Mouse (Mus musculus) CH12.LX (cell line): ENCODE measurements at regions not wholly inside any gene's neighbourhood (a gene's known extent, or its start where the extent isn't known, plus 50 kb on each side); places are given as distances from the start of the nearest gene placed in this dataset.

Experiments
- DNase-seq: peaks from one replicate; pipeline ENCODE4 v3.0.0-alpha.2; 2013; ENCODE audit errors: extremely low read depth
- H3K27ac ChIP-seq: 2 replicates; pipeline ENCODE4 v1.5.1; 2012; ENCODE audit warnings: low read depth, mild to moderate bottlenecking, control low read depth, moderate library complexity; ENCODE audit not compliant: insufficient read depth
- H3K27me3 ChIP-seq: replicated peaks from 2 replicates; pipeline ENCODE3; 2012; ENCODE audit warnings: inconsistent platforms
- H3K36me3 ChIP-seq, 2 experiments: replicated peaks in 1 of 2; 2 replicates each; pipeline versions ENCODE3 to v1.6.1; 2012; ENCODE audit warnings: inconsistent platforms in 1 of 2, low read length in 1 of 2, mild to moderate bottlenecking in 1 of 2, mixed read lengths in 1 of 2, moderate library complexity in 1 of 2; ENCODE audit not compliant: control insufficient read depth in 1 of 2, insufficient read depth in 1 of 2
- H3K4me1 ChIP-seq, 2 experiments: 2 replicates each; pipeline ENCODE4 v1.6.1; 2012; ENCODE audit warnings: inconsistent platforms in 1 of 2, moderate library complexity in 1 of 2; ENCODE audit not compliant: insufficient read depth in 2 of 2, control insufficient read depth in 1 of 2
- H3K4me2 ChIP-seq: 2 replicates; pipeline ENCODE4 v1.6.1; 2012; ENCODE audit warnings: low read depth, mild to moderate bottlenecking, control low read depth; ENCODE audit not compliant: poor library complexity, insufficient read depth, severe bottlenecking
- H3K4me3 ChIP-seq, 3 experiments: fragments of 150-350 bp in 1 of 3; sonication (generic) in 1 of 3; replicated peaks in 1 of 3; 2 replicates each; pipeline versions ENCODE3 to v1.5.1; 2011 to 2012; ENCODE audit warnings: low read depth in 2 of 3, low read length in 2 of 3, mild to moderate bottlenecking in 2 of 3, moderate library complexity in 2 of 3, control low read depth in 1 of 3, improper control_type of control experiment in 1 of 3, inconsistent platforms in 1 of 3, mixed read lengths in 1 of 3; ENCODE audit not compliant: poor library complexity in 1 of 3
- H3K79me2 ChIP-seq: replicated peaks from 2 replicates; pipeline ENCODE4 v1.6.1; 2012; ENCODE audit warnings: mild to moderate bottlenecking, moderate library complexity; ENCODE audit not compliant: control insufficient read depth, poor library complexity, insufficient read depth, severe bottlenecking; ENCODE audit errors: extremely low read depth
- H3K9ac ChIP-seq: 2 replicates; pipeline ENCODE4 v1.6.1; 2012; ENCODE audit warnings: low read depth, mild to moderate bottlenecking, control low read depth, moderate library complexity; ENCODE audit not compliant: insufficient read depth
- H3K9me3 ChIP-seq: replicated peaks from 2 replicates; pipeline ENCODE3; 2012; ENCODE audit warnings: low read length, inconsistent platforms, mixed read lengths
- BHLHE40 ChIP-seq: IDR thresholded peaks from 2 replicates; pipeline ENCODE4 v1.6.1; 2011; ENCODE audit warnings: mild to moderate bottlenecking, low read depth, low read length, improper control_type of control experiment
- CTCF ChIP-seq, 2 experiments: IDR thresholded peaks in 1 of 2; conservative IDR thresholded peaks in 1 of 2; 2 replicates each; pipeline ENCODE4 v1.5.1; 2011 to 2012; ENCODE audit warnings: low read depth in 2 of 2, low read length in 2 of 2, improper control_type of control experiment in 1 of 2, inconsistent platforms in 1 of 2, mild to moderate bottlenecking in 1 of 2, moderate library complexity in 1 of 2
- E2F4 ChIP-seq: IDR thresholded peaks from 2 replicates; pipeline ENCODE4 v1.6.1; 2011; ENCODE audit warnings: low read depth, low read length, improper control_type of control experiment; ENCODE audit not compliant: insufficient replicate concordance
- EP300 ChIP-seq: IDR thresholded peaks from 2 replicates; pipeline ENCODE4 v1.6.1; 2011; ENCODE audit warnings: low read length, improper control_type of control experiment
- ETS1 ChIP-seq: conservative IDR thresholded peaks from 2 replicates; pipeline ENCODE4 v1.6.1; 2012; ENCODE audit warnings: low read depth, mild to moderate bottlenecking, inconsistent platforms, low read length, improper control_type of control experiment, moderate library complexity
- HCFC1 ChIP-seq: IDR thresholded peaks from 2 replicates; pipeline ENCODE4 v1.6.1; 2012; ENCODE audit warnings: low read depth, mild to moderate bottlenecking, inconsistent platforms, low read length, improper control_type of control experiment
- JUN ChIP-seq: IDR thresholded peaks from 2 replicates; pipeline ENCODE4 v1.6.1; 2011; ENCODE audit warnings: low read depth, mild to moderate bottlenecking, low read length, improper control_type of control experiment, moderate library complexity; ENCODE audit not compliant: insufficient read depth
- JUND ChIP-seq: conservative IDR thresholded peaks from 2 replicates; pipeline ENCODE4 v1.6.1; 2011; ENCODE audit warnings: low read depth, low read length, improper control_type of control experiment
- KAT2A ChIP-seq: IDR thresholded peaks from 2 replicates; pipeline ENCODE4 v1.6.1; 2012; ENCODE audit warnings: low read length, improper control_type of control experiment, inconsistent platforms; ENCODE audit not compliant: insufficient replicate concordance
- MAZ ChIP-seq: IDR thresholded peaks from 2 replicates; pipeline ENCODE4 v1.6.1; 2012; ENCODE audit warnings: low read depth, mild to moderate bottlenecking, inconsistent platforms, low read length, improper control_type of control experiment, moderate library complexity
- MXI1 ChIP-seq: IDR thresholded peaks from 2 replicates; pipeline ENCODE4 v1.6.1; 2011; ENCODE audit warnings: mild to moderate bottlenecking, low read depth, low read length, improper control_type of control experiment
- MYC ChIP-seq: IDR thresholded peaks from 2 replicates; pipeline ENCODE4 v1.6.1; 2011; ENCODE audit warnings: low read depth, mild to moderate bottlenecking, improper control_type of control experiment, low read length
- NRF1 ChIP-seq: IDR thresholded peaks from 2 replicates; pipeline ENCODE4 v1.6.1; 2014; ENCODE audit warnings: low read depth, mild to moderate bottlenecking, inconsistent platforms, low read length, improper control_type of control experiment, moderate library complexity
- PAX5 ChIP-seq: IDR thresholded peaks from 2 replicates; pipeline ENCODE4 v1.6.1; 2012; ENCODE audit warnings: low read length, inconsistent platforms, mixed read lengths
- RAD21 ChIP-seq: IDR thresholded peaks from 2 replicates; pipeline ENCODE4 v1.6.1; 2011; ENCODE audit warnings: low read depth, mild to moderate bottlenecking, low read length, improper control_type of control experiment, moderate library complexity
- RCOR1 ChIP-seq: conservative IDR thresholded peaks from 2 replicates; pipeline ENCODE4 v1.6.1; 2012; ENCODE audit warnings: low read depth, mild to moderate bottlenecking, inconsistent platforms, low read length, improper control_type of control experiment
- SMC3 ChIP-seq: IDR thresholded peaks from 2 replicates; pipeline ENCODE4 v1.6.1; 2011; ENCODE audit warnings: low read depth, low read length, improper control_type of control experiment
- TCF12 ChIP-seq: IDR thresholded peaks from 2 replicates; pipeline ENCODE4 v1.6.1; 2014; ENCODE audit warnings: low read depth, mild to moderate bottlenecking, inconsistent platforms, low read length, improper control_type of control experiment
- USF2 ChIP-seq: conservative IDR thresholded peaks from 2 replicates; pipeline ENCODE4 v1.6.1; 2011; ENCODE audit warnings: low read depth, low read length, improper control_type of control experiment
- dilution Hi-C: fragments of 300-500 bp; cut with MboI; formaldehyde crosslinking; loops from 2 replicates; pipeline ENCODE4 v1.14.3; 2020; ENCODE audit warnings: low sequenced_read_pairs; ENCODE audit not compliant: extremely low pct_unique_long_range_greater_than_20kb, extremely low pct_ligation_motif_present
- in situ Hi-C: fragments of 300-500 bp; cut with MboI; formaldehyde crosslinking; loops from 3 replicates; pipeline ENCODE4 v1.14.3; 2019; ENCODE audit warnings: low sequenced_read_pairs, low pct_ligation_motif_present, low pct_unique_long_range_greater_than_20kb, mixed read lengths

DNA sequence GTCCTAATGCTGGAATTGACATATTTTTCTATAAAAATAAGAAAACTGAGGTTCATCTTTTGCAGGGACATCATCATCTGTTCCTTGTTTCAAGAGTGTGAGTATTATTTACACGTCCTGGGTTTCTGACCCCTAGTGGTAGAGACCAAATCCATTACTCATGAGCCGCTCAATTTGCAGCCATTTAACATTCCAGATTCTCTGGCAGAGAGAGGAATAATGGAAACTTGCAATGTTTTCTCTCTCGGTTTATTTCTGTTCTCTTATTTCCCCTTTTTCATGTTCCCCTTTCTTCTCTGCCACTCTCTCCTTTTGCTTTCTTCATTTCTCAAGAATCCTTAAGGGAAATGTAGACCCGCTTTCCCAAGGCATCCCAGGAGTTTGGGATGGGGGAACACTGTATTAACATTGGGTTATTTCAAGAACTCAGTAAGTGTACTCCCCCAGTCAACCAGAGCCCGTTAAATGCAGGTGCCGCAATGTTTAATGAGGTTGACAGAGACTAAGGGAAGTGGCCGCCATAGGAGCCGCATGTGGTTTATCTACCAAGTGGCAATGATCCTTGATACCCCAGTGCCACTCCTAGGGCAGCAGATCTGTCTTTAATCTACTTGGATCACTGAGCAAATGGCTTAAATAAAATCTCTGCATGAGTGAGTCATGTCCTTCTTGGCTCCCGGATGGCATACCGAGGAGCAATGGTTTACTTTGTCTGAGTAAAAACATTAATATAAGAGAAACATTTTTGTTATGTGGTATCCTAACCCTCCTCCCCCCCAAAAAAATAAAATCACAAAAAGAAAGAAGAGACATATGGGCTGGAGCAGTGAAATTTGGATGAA is 206.3 kb downstream of the Map2k6 start:
- H3K9me3 ChIP-seq = no peaks in the 10 kb centered on the region
- no peak overlapping the region for H3K9ac ChIP-seq
- TF ChIP-seq MYC (no peak), NRF1 (no peak), MXI1 (no peak), HCFC1 (no peak), TCF12 (no peak), CTCF (conservative IDR thresholded peaks at IDR 0.05 in 1 of 2, IDR thresholded peaks at IDR 0.05 in 1 of 2; ENCODE audit: low read depth in 2 of 2, low read length in 2 of 2) (peak in 1 of 2 experiments; percentile 51; a peak in 2 of 4 replicates), E2F4 (no peak), SMC3 (peak; percentile 17; the same call in 1 of the 2 replicates), KAT2A (no peak), JUND (no peak), RAD21 (no peak; the same call in 1 of the 2 replicates), JUN (no peak)
- H3K4me2 ChIP-seq = no peak overlapping the region
- peak; percentile 14 for DNase-seq
- H3K79me2 ChIP-seq = no peaks in the 10 kb centered on the region
- H3K27me3 ChIP-seq = no peaks in the 10 kb centered on the region
- in situ Hi-C loops (no loop called here), dilution Hi-C loops (no loop called here)
- H3K36me3 ChIP-seq = no peaks in the 10 kb centered on the region
- no peak overlapping the region for H3K4me3 ChIP-seq
- peaks cover 0 to 27% of the 10 kb centered on the region in 2 experiments; a peak in 2 of 4 replicates for H3K4me1 ChIP-seq
- H3K27ac ChIP-seq = no peak overlapping the region

DNA sequence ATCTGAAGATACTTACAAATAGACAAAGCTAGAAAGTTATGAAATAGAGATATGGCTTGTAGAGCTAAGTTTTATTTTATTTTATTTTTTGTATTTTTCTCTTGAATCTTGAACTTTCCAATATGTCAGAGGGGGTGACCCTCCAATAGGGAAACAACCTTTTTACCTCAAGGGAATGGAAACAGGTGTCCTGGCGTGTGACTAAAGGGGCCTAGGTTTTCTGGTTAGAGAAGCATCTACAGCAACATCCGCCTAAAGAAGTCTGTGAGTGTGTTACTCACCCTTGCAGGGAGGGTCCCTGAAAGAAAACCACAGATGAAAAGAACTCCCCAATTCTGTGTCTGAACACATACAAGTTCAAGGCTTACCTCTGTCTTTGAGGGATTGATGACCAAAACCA is 210.4 kb downstream of the Map2k6 start:
- dilution Hi-C loops (no loop called here), in situ Hi-C loops (no loop called here)
- no peaks in the 10 kb centered on the region for H3K79me2 ChIP-seq
- H3K9ac ChIP-seq = no peak overlapping the region
- no peaks in the 10 kb centered on the region for H3K9me3 ChIP-seq
- H3K4me1 ChIP-seq = peaks cover 0 to 36% of the 10 kb centered on the region in 2 experiments; a peak in 2 of 4 replicates
- no peak overlapping the region for H3K4me2 ChIP-seq
- peak; percentile 76 for DNase-seq
- H3K27ac ChIP-seq = no peak overlapping the region
- H3K36me3 ChIP-seq = no peaks in the 10 kb centered on the region
- TF ChIP-seq USF2 (no peak), MYC (no peak), RCOR1 (no peak), JUND (no peak), MAZ (no peak), EP300 (peak; percentile 60), PAX5 (no peak), ETS1 (peak; percentile 76), BHLHE40 (peak; percentile 86), TCF12 (peak; percentile 29; the same call in 1 of the 2 replicates)
- H3K4me3 ChIP-seq = no peak overlapping the region
- peaks cover 2% of the 10 kb centered on the region for H3K27me3 ChIP-seq
